Mouse (Mus musculus) CD4-positive, CD25-positive, alpha-beta regulatory T cell, adult 4 months (primary cell): ENCODE data around the gene Il31. TPM values are rescaled to one million over a fixed set of nuclear protein-coding genes. Genes with fewer than 3 reads are reported as not detected.
"Not testable (repeated sequence)": the region's sequence is repeated elsewhere in the genome, so short reads cannot be mapped to it uniquely, and the experiment has no call there.

Experiments used
- ATAC-seq: one replicate; pipeline ENCODE4 v1.8.0; 2017
- polyA plus RNA-seq, 2 experiments: library from polyadenylated mRNA; unstranded; fragments of 100-300 nt; shearing (Covaris generic); gene quantifications; one replicate each; pipeline ENCODE4 v1.2.1; 2017

The Il31 gene
- polyA plus RNA-seq: not detected

DNA sequence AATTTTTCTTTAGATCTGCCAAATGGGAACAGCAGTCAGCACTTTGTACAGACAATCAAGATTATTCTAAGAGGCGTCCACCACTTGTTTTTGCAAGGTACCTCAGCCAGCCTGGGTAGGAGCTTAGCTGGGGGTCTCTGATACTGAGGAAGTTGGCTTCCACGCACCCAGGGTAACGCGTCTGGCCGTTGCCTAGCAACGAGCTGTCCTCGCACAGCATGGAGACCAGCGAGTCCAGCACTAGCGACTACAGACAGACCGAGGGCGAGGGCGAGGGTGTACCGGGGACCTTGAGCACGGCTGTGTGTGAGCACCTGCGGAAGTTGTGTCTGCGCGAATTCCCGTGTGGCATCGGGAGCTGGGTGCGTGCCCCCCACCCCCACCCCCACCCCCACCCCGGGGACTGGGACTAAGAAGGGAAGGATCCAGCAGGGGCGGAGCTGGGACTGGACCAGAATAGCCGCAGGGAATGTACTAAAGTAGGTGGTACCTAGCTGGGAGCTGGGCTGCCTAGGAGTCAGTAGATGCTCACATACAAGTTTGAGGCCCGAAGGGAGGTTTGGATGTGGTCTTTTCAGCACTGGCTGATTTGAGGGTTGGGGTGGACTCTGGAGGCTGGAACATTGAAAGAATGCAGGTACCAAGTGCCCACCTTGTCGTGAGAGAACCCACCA, at the start of gene Il31, which contains the start of gene Lrrc43:
Il31 (minus strand) TSS at position 378 of the 674 bp plus-strand sequence.
Lrrc43 (plus strand) TSS at position 194 of the 674 bp plus-strand sequence.
- ATAC-seq: no peak

DNA sequence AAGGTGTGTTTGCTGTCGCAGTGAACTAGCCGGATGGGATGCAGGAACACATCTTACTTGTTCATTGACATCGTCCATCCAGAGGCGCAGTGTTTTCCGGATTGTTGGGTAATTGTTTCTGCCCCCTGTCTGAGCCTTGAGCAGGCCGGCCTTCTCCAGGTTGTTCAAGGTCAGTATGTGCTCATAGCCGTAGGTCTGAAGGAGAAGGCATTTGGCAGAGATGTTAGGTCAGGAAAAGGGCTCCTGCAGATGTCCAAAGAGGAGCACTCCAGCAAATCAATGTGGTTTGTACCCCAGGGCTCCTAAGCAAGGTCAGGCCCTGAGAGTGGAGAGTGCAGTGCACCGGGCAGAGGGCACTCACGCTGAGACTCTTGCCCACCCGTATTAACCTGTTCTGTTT, 44.5 kb upstream of the Il31 start:
- ATAC-seq: no peak

DNA sequence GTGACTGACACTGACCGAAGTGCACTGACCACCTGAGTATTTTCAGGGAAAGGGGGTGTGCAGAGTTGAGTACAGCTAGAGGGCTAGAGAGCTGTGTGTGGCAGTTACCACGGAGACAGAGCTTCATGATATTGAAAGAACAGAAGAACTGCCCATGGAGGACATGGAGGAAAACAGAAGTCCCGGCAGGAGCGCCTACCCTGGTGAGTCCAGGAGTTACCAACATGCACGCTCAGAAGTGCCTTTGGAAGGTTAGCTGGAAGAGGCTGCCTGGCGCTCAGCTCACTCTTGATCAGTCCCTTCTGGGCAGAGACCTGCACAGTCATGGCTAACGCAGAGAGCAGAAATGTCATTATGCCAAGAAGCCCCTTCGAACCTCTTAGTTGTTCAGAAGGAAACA, 40.8 kb upstream of the Il31 start:
- no peak for ATAC-seq

DNA sequence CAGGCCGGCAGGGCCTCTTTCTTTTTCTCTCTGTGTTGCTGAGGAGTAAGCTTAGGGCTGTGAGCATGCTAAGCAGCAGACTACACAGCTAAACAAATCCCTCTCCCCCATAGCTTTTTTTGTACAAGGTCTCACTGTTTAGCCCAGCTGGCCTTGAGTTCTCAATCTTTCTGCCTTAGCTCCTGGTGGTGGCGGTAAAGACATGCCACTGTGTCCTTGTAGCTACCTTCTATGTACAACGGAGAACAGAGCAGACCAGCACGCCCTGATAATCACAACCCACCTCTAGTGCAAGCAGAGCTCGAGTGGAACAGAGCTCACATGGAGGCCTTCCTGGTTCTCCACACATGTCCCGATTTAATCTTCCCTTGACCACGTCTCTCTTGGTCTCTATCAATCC, 39.4 kb upstream of the Il31 start:
- ATAC-seq: no peak

DNA sequence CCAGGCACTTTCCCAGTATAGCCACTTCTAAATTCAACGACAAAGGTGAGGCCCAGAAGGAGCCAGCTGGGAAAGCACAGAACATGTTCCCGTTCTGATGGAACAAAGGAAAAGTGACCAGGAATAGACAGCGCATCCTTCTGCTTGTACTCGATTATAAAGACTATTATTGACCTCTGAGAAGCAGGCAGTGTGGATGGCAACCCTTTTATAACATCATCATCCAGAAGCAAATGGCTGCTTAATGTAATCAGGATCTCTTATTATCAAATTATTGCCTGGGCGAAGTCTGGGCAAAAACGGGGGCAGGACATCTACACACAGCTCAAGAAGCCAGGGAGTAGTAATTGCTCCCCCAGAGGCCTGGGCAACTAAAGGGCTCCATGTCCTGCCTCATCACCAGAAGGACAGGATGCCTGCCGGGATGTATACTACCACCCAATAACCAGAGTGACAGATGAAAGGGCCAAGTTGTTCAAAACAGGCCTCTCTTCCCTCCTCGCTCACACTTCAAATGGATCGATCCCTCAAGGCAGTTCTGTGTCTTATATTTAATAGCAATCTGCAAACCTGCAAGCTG, 36.7 kb upstream of the Il31 start:
- ATAC-seq: no peak

DNA sequence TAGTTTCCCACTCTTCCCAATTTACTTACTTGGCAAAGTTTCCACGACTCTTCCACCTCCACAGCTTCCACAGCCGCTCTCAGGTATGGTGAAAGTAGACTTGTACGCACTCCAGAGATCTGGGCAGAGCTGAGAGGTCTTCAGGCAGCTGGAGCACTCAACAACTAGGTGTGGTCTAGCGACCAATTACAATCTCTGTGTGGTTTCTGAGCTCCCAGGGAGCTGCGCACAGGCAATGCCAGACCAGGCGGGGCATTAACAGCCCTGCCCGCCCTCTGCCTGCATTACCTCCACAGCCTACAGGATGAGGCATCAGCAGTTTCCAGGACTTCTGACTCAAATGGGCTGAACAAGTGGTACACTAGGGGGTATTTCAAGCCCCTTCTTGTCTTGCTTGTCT, 36.0 kb upstream of the Il31 start, which contains the start of gene Gm49027:
Gm49027 (minus strand) TSS at position 208 of the 400 bp plus-strand sequence.
- ATAC-seq: no peak

DNA sequence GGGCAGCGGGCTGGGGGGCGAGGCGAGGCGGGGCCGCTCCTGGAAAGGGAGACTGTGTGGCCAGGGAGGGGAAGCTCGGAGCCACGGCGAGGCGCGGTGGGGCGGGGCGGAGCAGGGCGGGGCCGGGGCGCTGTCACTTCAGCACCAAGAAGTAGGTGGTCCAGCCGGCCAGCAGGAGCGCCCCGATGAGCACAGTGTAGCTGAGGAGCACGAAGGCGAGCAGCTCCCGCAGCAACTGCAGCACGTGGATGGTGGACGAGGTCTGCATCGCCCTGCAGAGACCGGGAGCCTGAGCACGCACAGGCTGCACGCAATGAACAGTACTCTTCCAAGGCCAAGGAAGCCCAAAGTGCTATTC, 35.1 kb upstream of the Il31 start:
- peak; percentile 65 for ATAC-seq

DNA sequence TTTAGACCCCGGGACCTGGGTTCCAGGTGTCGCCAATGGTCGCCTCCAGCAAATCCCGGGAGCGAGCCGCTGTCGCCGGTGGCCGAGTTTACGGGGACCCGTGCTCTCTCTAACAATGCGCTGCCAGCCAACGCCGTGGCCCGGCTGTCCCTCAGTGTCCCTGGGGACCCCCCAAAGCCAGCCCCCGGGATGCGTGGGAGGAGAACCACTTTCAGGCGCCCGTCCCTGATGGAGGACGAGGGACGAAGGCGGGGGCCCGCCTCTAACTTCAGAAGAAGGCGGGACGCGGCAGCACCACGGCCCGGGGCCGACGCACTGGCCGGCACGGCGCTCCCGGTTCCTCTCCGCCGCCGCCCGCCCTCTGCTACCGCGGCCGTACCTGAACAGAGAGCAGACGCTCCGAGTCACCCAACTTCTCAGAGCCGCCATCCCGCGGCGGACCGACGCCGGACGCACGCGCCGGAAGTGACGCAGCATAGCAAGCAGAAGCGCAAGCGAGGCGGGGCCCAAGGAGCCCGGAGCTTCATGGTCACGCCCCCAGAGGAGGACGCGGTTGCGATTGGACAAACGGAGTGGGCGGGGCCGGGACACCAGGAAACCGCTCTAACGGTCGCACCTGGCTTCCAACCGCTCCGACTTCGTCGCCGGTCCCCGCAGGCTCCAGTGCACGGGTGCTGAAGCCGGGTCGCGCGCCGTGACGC, 34.6 kb upstream of the Il31 start, which contains the start of gene Diablo:
Diablo (minus strand) TSS at position 485 of the 701 bp plus-strand sequence.
- ATAC-seq: peak; percentile 99

DNA sequence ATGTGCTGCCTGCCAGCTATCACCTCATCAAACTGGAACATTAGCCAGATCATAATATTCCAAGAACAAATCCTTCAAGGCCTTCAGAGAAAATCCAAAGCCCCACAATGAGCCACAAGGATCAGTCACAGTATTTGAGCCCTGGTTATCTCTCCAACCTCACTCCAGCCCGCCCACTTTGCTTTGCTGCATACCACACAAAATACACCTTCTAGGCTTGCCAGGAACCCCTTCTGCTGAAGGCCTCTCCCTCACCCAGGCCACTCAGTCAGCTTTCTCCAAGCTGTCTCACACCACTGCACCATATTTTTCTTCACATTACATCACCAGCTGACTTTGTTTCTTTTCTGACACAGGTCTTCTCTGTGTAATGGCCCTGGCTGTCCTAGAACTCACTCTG, 32.9 kb upstream of the Il31 start:
- ATAC-seq: no peak

DNA sequence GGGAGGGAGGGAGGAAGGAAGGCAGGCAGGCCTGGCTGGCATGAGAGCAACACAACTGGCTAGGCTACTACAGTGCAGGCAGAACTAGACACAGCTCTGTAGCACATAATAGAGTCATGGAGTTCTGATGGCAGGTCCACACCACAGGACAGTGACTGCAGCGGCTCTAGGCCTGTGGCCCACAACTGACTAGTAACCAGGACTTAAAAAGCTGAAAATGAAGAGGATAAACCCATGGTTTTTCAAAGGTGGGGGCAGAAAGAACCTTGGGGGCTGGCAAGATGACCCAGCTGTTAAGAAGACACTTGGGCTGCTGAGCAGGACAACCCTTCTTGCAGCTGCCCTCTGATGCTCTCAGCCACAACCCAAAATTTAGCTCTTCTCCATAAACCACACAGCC, 32.3 kb upstream of the Il31 start:
- ATAC-seq: no peak

DNA sequence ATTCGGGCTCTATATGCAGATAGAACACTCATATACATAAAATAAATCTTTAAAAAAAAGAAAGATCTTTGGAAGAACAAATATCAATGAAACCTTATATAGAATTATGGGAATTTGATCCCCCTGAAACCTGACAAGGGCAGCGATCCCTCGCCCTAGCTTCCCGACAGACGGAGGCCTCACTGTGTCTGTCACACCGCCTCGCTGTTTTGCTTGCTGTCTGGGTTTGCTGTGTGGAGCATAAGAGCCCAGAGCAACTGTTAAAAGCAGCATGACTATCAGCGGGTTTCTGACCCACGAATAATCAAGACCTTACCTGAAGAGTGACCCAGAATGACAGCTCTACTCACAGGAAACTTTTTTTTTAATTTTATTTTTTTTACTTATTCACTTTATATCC, 31.4 kb upstream of the Il31 start:
- no peak for ATAC-seq

DNA sequence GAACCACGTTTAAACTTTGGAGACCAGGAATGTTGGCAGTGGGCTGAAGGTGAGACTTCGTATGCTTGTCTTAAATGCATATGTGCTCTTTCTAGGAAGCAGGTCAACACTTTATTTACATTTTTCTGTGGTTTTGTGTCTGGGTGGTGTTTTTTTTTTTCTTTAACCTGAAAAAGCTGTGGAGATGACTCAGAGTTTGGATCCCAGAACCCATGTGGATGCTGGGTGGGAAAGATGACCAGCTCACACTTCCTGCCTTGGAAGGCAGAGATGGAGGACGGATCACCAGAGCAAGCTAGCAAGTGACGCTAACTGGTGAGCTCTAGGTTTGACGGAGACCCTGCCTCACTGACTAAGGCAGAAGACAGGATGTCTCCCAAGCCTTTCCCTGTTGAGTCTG, 25.6 kb upstream of the Il31 start:
- no peak for ATAC-seq

DNA sequence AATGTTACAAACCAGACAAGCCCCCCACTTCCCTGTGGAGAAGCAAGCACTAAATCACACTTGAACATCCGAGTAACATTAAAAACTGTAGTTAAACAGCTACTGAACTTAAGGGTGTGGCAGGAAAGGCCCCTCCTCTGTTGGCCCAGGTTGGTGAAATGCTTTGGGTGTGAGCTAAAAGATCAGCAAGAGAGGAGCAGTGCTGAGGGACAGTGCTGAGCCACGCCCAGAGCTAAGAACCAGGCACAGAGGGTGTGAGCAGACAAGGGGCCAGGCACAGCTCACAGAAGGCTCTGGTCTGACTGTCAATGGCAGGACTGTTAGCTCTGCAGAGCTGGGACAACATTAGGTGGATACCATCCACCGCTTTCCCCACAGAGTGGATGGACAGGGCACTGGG, 22.8 kb upstream of the Il31 start:
- no peak for ATAC-seq

DNA sequence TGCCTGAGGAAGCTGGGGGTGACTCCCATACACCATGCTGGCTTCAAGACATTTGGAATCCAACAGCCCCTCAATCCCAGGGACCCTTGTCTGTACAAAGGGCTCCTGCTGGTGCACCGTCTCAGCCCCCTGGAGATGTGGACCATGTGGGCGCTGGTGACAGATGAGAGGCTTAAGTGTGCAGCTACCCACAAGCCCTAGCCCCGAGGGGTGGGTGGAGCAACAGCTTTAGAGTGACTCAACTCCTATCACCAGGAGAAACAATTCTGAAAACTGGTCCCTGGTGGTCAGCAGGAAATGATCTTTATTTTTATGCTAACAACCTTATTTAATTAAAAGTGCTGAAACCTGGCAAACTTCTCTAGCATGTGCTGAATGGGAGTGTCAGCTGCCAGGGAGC, 22.1 kb upstream of the Il31 start:
- ATAC-seq: not testable (repeated sequence)

DNA sequence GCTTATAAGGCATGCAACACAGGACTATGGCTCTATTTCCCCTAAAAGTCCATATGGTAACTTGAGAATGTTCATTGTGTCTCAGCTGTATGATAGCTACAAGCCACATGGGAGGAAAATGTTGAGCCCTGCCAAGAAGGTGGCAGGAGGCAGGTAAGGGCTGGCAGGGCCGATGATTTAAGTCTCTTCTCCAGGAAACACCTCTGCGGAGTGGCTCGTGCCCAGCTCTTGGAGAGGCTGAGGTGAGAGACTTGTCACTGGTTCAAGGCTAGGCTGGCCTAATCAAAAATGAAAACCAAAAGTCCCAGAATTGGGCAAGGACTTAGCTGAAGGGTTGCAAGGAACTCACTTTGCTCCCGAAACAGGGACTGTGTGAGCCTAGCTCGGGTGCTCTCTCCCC, 20.9 kb upstream of the Il31 start, which contains the start of gene B3gnt4:
B3gnt4 (plus strand) TSS at position 301 of the 400 bp plus-strand sequence.
- no peak for ATAC-seq

DNA sequence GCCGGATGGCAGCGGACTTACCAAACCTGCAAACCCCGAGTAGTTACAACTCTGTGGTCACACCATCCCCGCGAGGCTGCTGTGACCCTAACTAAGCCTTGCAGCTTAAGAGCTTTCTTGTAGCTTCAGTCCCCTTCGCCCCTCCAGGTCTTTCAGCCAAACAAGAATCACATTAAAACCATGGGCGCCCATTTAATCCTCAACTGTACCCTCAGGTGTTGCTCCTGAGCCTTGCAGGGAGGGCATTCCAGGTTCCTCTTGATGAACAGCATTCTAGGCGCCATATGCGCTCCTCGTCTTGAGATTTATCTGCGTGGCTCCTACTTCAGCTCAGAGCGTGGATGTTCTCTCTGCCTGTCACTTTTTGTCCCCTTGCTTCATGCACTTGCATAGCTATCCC, 19.6 kb upstream of the Il31 start:
- no peak for ATAC-seq

DNA sequence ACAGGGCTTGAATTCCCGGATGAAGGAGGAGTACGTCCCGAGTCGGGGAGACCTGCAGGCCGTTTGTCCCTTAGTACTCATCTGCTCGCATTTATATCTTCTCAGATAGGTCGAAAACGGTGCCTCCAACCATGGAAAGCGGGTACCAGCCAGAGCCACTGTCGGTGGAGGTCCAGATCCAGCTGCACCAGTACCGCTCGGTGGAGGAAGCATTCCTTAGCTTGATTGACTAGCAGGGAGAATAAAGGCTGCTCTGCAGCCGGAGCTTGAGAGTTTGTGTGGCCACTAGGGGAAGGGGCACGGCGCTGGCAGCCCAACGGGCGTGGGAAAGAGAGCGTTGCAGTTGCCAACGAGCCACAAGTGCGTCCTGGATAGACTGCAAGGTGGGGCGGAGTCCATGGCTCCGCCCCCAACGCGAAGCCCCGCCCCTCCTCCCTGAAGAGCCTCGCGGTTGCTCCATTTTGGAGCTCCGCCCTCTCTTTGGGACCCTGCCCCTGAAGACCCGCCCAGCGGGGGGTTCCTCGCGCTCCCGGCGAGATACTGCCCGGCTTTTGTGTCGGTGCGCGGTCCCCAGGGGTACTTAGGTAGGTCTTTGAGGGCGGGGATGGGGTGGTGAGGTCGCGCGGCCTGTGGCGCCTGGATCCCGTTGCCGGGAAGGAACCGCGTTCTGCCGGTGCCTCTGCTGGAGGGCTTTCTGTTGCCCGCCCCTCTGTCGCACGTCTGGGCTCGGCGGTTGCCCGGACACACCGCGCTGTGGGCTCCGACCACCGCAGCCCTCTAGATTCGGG, 18.8 kb upstream of the Il31 start:
- ATAC-seq: peak; percentile 81

DNA sequence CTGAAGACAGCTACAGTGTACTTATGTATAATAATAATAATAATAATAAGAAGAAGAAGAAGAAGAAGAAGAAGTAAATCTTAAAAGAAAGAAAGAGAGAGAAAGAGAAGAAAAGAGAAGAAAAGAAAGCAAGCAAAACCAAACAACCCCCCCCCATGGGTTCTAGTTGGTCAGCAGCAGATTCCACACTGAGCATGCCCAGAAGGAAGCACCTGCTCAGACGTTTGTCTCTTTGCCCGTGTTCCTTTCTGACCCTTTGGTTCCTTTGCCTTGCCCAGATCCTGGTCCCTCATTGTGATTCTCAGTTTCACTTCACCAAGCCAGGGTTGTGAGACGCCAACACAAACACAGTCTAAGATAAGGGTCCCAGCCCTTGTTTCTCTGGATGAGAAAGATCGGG, 12.7 kb upstream of the Il31 start:
- ATAC-seq: no peak

DNA sequence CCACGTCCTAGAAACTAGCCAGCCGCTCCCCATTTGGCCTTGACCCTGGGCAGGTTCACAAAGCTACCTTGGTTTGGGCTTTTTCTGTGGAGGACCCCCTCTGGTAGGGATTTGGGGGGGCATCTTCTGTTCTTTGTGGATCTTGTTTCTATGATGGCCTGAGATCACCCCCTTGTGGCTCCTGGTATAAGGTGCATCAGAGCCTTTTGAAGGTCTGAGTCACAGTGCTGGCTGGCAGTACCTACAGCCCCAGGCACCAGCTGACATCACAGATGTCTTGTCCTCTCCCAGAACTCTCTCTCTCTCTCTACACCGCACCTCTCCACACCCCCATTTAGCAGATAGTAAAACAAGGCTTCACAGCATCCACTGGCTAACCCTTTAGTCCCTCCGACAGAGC, 10.4 kb upstream of the Il31 start:
- ATAC-seq: peak; percentile 30

DNA sequence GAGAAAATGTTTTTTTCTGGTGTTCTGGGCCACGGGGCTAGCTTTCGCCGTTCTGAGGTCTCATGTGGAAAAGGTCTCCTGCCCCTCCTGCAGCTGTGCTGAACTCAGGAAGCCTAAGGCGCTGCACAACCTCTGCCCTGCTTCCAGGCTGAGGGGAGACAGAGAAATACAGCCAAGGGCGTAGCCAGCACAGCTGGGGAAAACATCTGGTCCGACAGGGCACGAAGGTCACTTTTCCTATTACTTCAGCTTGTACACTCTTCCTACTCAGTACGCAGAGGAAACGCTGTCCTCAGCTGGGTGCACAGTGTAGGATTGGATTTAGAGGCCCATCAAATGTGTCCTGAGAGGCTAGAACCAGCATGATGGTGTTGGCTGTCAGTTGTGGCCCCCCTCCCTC, 646 bp upstream of the Il31 start:
- no peak for ATAC-seq

DNA sequence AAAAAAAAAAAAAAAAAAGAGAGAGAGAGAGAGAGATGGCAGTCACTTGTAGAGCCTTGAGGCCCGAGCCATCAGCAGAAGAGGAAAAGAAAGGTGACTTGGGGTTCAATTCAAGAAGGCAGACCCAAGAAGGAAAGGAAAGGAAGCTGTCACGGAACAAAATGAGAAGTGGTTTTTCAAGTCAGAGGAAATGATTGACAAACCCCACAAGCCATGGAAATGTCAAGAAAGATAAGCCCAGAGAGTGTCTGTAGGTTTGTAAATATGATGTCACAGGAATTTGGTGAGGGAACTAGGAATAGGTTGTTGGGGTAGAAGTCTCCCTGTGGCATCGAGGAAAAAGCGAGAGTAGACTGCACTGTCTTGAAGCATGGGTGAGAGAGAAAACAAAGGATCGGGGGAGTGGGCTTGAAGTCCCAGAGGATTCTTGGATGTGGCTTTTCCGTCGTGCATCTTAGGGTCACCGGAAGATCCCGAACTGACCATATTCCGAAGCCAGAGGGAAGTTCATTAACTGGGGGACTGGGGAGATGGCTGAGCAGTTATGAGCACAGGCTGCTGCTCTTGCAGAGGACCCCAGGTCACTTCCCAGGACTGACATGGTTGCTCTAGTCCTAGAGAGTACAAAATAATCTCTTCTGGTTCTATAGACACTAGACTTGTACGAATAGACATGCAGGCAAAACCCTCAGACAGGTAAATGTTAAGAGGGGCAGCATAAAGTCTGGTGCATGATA, 1.5 kb downstream of the Il31 start:
- ATAC-seq: no peak

DNA sequence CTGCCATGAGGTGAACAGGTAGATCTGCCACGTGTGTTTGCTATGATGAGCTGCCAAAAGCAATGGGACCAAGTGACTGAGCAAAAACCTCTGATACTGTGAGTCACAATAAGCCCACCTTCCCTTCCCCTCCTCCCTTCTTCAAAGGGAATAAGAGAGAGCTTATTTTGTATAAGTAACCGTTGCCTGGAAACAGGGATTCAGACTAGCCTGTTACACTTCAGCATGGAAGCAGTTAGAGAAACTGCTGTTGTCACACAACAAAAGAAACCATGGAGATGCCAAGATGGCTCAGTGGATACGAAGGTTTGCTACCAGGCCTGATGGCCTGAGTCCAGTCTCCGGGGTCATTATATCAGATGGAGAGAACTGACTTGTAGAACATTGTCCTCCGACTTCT, 15.5 kb downstream of the Il31 start:
- ATAC-seq: no peak
